Mouse (Mus musculus) cerebellum, postnatal 10 days (tissue): ENCODE measurements around the gene Gm20696.

ENCODE experiments used
- DNase-seq, 2 experiments: peaks; one replicate each; pipeline ENCODE4 v3.0.0; 2021; ENCODE audit warnings: mixed read lengths in 2 of 2

The Gm20696 gene

DNA sequence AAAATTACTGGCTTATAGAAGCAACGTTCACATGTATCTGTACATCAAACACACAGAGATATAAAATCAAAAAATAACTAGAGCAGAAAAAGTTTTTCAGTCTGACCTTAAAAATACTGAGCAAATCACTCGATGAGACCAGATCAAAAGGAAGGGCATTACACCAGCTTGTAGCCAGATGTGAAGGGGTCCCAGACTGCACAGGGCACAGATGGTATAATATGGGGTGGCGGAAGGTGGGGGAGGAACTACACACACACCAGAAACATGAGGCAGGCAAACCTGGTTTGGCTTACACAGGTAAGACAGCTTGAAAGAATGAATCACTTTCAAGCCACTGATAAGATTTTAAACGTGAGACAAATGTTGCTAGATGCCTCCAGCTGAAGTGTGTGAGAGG is 45.4 kb downstream of the Gm20696 start:
- no peak for DNase-seq

DNA sequence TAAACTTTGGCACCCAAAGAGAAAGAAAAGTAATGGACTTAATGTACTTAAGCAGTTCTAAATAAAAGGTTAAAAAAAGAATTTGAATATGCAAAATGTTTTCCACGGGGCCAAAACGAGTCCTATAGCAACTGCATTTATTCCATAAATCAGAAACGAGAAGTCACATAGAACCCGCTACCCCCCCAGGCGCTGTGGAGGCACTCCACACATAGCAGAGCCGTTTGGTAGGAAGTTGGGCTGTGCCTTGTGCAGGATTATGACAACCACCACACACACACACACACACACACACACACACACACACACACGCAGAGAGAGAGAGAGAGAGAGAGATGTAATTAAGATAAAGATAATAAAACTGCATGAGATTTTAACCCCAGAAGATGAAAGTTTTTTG is 46.1 kb downstream of the Gm20696 start:
- no peak for DNase-seq

DNA sequence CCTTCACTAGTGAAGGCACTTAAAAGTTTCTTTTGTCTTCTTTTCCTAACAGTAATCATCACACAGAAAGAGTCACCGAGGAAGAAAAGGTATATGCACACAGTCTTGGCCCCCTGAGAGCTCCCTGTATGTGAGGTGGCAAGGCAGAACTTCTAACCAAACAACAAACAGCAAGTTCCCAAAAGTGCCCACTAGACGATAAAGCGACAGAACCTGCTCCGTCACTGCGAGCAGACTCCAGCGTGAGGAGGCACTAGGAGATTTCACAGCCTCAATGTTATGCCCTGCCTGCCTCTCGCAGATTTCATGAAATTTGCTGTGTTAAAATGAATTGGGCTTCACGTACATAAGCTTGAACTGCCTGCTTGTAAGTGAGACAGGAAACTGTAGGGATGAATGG is 46.6 kb downstream of the Gm20696 start:
- no peak for DNase-seq

DNA sequence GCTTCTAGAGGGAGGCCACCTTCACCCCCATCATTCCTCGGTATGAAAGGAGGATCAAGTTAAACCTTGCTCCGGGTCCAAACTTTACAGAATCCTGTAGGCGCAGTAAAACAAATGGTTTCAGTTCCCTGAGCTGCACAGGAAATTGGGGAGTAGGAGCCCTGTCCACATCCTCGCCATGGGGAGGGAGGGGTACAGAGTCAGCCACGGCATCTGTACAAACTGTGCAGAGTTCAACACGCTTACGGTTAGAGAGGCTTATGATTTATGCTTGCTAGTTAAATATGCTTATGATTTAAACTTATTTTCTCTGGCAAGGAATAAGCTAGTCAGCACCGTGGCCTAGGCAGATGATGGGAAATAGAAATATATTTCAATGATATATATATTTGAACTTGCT is 47.1 kb downstream of the Gm20696 start:
- no peak for DNase-seq

DNA sequence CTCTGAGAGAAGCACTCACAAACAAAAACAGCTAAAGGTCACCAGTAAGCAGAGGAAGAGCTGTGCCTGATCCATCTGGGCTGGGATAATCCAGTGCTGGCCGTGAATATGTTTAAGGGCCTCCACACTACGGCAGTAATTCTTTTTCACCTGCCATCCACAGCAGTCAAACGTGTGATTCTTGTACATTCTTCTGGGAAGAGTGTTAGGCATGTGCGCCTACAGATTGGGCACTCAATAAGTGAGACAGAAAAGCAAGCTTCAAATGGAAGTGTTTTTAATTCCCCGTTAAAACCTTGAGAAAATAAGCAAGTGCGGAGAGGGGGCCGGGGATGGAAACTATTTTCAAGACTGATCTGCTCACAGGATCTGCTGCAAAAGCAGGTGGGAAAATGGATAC is 48.7 kb downstream of the Gm20696 start:
- no peak for DNase-seq

DNA sequence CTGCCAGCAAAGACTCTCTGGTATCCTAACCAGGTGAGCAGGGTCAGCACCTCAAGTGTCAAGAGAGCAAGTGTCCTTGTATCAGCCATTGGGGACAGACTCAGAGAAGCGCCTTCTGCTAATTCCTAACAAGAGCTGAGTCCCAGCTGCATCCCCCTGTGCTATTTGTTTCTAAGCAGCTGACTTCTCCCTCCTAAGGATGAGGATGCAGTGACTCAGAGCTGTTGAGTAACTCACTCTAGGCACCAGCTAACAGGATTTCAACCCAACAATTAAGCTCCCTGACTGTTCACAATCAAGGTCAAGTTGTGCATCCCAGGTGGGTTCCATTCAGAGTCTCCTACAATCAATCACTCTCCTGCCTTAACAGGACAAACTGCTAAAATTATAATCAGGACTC is 49.2 kb downstream of the Gm20696 start:
- DNase-seq = no peak

DNA sequence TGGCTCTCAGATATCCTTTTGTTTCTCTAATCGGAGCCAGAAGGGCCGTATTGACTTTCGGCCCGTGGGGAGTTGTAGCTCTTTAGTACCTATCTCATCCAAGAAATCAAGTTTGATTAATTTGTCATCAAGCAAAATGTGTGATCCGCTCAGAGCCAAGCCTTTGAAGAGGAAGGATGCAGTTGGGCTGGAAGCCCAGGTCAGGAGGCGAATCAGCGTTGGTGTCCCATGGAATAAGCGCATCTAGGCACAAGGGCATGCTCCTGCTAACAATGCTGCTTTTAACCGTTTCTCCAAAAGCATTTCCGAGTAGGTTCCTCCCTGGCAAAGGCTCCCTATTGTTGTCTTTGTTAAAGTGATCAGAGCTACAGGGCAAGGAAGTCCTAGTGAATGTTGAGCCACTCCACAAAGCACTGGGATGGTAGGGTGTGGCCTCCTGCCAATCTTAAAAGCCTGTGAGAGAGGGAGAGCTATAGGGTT is 51.3 kb downstream of the Gm20696 start:
- peak; percentile 33 to 40 for DNase-seq

DNA sequence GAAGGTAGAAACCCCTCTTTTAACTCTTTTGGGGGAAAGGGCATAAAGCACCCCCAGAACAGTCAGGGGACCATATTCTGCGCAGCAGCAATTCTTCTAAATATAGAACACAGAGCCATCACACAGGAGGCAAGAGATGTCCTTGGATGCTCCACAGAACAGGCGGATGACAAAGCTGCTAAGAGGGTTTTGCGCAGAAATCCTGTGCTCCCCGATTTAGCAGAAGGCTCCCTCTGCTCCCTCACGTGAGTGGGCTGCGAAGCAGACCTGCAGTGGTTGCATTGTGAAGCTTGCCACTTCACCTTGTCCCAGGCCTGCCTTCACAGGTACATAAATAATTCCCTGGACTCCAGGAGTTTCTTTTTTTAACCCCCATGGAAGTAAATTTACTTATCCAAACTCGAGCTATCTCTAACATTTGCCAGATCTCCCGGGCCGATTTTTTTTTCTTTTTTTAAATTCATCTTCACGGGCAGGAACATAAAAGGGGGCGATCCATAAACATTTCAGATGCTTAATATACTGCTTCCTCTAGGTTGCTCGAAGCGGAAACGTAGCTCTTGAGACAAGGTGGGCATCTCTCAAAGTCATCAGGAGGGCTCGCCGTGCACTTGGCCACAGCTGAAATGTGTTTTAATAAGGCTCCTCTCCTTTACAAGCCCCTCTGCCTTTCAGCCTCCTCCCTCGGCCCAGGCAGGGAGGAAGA is 51.9 kb downstream of the Gm20696 start:
- no peak for DNase-seq

DNA sequence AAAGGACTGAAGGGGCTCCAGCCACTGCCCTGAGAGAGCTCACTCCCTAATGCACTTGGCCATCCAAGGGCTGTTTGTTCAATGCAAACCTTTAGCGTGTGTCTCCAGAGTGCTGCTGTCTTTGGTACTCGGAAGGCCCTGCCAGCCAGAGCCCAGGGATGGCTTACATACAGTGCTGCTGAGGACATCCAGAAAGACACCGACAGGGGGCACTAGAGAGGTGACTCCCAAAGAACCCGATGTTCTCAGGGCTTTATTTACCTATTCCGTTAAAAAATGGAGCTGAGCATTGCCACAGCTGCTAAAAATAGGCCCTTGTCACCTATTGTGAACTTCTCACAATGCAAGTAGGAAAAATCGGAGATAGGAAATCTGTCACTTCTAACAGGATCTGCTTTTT is 54.7 kb downstream of the Gm20696 start:
- peak; percentile 45 to 50 for DNase-seq

DNA sequence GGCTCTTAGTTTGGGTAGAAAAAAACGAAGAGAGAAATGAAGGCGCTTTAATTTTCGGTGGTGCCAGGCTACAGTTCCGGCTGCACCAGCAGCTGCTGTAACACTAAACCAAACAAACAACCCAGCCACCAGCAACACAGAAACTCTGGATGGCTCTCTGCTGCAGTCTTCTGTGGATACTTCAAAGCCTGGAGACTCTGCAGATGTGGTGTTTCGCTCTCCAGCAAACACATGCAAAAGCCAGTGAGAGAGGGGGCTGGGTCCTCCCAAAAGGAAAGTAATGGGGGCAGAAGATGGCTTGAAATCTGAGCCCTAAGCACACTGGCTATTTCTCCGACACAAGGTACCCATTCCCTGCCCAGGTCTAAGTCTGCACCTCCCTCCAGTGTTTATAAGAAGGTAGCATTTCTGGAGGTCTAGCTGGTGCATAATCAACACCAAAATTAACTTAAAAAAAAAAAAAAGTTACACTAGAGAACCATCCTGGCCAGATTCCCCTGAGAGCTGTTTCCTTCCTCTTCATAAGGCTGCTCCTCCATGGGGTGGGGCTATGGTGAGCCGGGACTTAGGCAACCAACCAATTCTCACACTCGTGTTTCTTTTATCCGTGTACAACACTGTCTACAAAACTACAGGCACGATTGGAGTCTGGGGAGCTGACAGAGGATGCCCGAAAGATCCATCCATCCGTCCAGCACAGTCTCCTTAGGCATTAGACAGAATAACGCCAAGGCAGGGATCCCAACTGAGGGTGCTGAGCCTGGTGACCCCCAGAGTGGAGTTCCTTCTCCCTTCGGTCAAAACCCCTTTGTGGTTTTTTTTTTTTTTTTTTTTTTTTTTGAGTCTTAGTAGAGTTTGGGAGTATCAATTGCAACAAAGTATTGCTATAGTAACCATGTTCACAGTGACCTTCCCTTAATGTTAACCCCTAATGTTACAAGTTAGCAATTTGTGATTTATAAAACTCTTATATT is 55.9 kb downstream of the Gm20696 start:
- peak; percentile 43 to 47 for DNase-seq

DNA sequence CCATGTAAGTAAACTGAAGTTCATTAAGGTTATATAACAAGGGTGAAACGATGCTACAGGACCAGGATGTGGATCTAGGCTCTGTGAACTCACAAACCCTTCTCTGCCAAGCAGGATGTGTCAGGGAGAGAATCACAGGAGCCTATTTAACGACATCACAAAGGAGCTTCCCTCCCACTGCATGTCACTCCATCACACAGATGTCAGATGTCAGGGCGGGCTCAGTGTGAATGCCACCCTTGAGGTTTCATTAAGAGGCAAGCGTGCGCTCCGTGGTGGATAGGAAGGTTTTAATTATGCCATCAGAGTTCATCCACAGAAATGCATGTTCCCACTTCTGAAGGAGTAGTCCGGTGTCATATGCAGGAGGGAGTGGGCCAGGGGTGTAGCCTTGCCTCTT is 60.5 kb downstream of the Gm20696 start:
- DNase-seq = no peak

DNA sequence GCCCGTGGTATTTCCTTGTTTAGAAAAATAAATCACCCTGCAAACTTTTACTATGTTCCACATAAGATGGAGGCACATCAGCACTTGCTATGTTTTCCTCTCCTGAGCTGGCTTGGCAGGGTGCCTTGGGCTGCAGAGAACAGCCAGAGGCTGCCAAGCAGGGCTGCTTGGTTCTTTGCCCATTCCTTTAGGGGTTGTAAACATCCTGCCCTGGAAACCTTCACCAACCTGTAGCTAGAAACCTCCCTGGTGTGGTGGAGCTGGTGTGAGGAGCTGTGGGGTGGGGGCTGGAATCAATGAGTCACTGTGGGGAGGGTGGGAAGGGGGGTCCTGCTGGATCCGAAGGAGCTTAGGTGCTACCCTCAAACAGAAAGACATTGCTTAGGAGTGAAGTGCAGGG is 61.8 kb downstream of the Gm20696 start:
- DNase-seq = peak; percentile 42 to 63

DNA sequence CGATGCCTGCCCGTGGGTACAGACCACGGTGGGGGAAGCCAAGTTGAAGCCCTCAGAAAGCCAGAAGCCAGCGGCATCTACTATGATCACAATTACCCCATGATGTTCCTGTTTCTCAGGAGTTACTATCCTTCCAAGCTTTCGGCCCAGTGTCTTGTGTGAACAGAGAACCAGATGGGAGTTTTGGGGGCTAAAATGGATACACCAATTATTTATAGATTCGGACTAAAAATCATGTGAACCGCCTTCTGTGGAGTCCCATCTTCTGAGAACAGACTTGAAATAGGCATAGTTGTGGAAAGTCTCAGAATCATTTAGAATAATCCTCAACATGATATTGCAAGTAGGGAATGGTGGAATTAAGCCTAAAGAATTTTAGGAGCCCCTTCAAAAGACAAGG is 64.2 kb downstream of the Gm20696 start:
- DNase-seq = no peak

DNA sequence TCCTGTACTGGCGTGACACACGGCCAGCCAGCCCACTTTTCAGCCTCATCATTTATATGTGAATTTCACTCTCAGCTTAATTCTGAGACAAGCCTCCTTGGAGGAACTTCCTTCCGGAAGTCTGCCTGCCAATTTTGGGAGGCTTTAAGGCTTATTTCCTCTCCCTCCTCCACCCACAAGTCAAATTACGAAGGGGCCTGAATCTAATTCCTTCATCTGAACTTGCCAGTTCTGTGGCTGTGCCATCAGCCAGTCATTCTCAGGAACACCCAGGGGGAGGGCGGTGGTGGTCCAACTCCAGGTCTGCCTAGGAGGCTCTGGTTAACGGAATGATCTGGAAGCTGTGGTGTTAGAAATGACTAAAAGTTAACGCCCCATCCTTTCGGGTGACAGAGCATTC is 65.7 kb downstream of the Gm20696 start:
- DNase-seq = no peak

DNA sequence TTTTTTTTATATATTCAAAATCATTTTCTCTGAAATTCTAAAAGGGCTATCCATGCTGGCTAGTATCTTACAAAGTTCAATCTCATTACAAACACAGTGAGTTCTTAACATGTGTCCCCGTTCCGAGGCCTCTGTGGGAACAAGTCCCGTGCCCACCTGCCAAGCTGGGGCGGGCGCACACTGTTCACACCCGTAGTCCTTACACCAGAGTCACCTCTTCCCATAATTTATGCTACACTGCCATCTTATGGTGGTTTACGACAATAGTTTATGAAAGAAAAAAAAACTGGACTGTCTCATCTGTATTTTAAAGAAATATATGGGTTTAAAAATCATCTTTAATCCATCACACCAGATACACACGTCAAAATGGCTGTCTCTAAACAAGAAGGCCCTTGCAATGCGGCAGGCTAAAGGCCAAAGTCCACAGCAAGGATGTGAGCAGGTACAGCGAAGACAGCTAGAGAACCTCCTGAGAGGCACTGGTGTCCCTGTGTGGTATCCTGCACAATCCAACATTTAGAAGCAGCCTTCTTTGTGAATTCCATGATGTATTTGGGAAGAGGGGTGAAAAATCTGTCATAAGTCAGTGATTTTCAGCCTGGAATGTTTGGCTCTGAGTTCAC is 66.3 kb downstream of the Gm20696 start:
- peak; percentile 78 to 82 for DNase-seq

DNA sequence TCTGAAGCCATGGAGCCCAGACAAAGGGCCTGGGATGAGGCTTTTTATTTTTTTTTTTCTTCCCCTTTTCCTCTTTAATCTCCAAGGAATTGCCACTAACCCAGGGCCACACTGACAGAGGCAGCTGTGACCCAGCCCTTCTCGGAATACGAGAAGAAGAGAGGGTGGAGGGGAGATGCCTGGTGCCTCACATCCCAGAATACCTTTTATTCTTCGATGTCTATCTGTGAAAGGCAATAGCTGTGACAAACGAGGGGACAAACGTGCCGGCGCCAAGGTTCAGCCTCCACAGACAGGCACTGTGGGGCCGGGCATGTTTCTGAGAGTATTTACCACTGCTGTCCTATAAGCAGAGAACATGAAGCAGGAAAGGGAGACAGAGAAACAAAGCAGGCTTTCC is 66.9 kb downstream of the Gm20696 start:
- DNase-seq = peak in 1 of 2 experiments; percentile 21

DNA sequence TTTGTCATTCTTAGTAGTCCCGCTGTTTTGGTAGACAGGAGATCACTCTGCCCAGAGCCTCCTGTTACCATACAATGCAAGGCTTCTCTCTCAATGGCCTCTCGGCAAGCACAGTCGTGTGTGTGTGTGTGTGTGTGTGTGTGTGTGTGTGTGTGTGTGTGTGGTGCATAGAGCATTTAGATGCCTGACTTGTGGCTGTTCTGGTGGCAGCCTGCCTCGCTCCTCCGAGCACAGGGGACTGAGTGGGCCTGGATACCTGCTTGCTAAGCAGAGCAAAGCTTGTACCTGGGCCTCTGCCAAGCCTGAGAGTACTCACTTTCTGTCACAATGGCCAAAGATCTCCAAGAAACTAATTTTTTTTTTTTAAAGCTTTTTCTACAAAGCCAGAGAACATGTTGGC is 67.4 kb downstream of the Gm20696 start:
- DNase-seq = peak; percentile 51 to 53

DNA sequence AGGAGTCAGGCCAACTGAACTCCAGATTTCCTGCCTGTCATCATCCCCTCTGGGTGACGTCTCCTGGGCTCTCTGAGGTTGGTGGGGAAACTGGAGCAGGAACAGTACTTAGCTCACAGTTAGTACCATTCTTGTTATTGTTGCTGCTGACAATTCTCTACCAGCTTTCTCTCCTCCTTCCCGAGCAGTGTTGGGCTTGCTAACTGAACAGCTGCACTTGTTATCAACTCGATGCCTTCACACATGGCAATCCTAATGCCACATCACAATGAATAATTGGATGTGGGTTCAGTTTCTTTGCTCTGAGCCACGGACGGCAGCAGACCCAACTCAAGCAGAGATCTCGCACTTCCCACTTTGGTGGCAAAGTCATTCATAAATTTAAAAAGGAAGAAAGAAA is 89.6 kb downstream of the Gm20696 start:
- no peak for DNase-seq

DNA sequence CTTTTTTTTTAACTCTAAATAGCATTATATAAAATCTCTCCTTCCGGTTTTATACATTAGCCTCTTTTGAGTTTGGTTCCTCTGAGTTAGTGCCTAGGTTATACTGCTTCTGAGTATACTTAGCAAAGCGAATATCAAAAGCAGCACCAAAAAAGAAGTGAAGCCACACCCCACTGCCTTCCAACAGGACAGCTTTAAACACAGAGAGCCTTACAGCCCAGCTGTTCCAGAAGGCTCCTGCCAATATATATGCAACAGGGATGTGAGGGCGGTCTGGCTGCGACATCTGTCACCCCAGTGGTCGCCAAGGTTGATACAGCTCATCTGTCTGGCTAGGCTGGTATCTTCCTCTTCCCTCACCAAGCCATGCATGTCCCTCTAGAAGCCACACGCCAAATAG is 91.0 kb downstream of the Gm20696 start:
- peak in 1 of 2 experiments; percentile 10 for DNase-seq

DNA sequence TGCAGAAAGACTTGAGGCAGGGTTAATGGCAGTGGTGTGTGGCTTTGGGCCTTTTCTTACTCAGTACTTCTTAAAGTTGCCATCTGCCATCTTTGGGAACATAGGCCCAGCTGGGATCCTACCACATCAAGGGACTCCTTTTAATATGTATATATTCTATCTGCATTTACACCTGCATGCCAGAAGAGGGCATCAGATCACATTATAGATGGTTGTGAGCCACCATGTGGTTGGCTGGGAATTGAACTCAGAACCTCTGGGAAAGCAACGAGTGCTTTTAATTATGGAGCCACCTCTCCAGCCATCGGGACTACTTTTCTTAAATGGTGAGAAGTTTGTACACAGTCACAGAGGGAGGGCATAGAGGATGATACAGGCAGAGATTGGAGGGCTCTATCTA is 93.3 kb downstream of the Gm20696 start:
- no peak for DNase-seq

DNA sequence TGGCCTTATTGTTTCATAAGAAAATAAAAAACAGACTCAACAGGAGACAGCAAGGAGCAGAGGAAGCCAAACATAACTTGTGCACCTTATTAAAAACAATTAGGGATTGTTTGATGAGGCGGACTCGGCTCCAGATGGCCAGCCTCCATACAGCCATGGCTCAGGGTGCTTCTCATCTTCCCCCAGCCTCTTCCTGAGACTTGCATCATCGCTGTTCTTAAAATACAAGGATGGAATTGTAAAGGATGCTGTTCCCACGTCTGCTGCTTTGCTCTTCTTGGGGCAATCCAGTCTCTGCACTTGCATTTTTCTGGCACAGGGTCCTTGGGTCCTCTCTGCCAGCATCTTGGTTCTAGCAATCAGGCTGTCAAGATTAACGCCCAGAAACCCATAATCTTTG is 94.5 kb downstream of the Gm20696 start:
- no peak for DNase-seq

DNA sequence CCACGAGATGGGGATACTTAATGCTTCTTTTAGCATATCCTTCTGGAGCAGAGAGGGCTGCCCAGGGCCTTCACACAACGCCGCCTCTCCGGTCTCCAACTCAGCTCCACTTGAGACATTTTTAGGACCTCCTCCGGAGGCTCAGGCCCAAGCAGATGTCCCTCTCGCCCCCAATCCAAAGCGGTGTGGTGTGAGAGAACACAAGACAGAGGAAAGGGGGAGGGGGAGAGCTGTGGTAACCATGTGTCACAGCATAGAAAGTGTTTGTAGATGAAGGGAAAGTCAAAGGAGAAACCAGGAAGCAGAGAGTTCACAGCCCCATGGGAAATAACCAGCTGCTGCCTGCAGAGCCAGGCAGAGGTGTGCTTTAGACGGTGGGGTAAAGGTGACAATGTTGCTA is 99.7 kb downstream of the Gm20696 start:
- no peak for DNase-seq

DNA sequence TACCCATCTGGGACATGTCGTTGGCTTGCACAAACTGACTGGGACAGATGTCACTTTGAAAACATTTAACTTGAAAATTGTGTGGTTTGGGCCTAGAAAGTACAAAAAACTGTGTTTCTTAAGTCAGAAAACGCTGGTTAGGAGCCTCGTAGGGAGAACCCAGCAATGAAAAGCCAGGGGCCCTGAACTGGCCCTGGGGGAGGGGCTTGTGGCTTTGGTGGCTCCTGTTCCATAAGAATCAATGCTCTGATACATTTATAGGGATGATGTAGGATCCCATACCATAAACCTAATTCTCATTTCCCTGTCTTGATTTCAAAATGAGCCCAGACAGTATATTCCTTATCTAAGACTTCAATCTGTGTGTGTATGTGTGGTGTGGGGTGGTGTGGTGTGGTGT is 101.8 kb downstream of the Gm20696 start:
- no peak for DNase-seq

DNA sequence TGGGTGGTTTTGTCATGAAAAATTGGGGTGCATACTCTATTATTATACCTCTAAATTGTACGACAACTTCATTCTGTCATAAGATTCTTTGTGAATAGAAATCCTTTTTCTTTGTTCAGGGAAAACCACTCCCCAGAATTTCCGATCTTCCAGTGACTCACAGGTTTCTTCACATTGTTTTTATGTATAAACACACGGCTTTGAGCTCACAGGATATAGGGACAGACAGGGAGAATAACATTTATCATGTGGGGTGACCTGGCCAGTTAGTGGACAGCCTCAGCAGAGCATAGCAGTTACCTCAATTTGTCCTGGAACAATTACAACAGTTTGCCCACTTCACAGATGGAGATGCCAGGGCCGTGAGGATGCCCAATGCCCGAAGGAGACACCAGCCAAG is 109.6 kb downstream of the Gm20696 start:
- DNase-seq = no peak
